Mouse (Mus musculus) layer of hippocampus, postnatal 10 days (tissue): Measurements from ENCODE around the gene Mlycd. TPM values are rescaled to one million over a fixed set of nuclear protein-coding genes. Genes with fewer than 3 reads are reported as not detected.

ENCODE experiments used
- DNase-seq, 2 experiments: peaks; one replicate each; pipeline ENCODE4 v3.0.0; 2021; ENCODE audit warnings: low spot score in 2 of 2
- total RNA-seq, 2 experiments: library from RNA; stranded (reverse); gene quantifications; 2 replicates each; pipeline ENCODE4 v1.2.3; 2021

Gene Mlycd
- total RNA-seq, 2 experiments from 2014 or later = 20.3 to 22.3 TPM

GRCm38 (mm10) chr8:119430690-119431089 is 36.0 kb downstream of the Mlycd start:
- no peak for DNase-seq

DNA sequence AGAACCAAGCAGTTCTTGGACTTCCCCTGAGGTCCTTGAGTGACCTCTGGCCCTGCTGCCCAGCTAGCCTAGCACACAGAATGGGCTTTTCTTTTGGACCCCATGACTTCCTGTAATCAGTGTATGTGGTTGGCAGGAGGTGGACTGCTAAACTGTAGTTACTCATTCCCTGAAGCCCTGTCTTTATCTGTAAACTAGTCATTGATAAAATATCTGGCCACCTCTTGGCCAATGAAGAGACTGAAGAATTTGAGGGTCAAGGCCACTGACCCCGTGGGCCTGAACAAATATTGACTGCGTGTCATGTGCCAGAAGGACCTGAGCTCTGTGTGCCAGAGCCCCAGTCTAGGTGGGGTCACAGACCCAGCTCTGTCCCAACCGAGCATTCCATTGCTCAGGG is 37.7 kb downstream of the Mlycd start:
- no peak for DNase-seq

- no peak for DNase-seq
These were observed 39.0 kb downstream of the Mlycd start, which contains the start of gene Osgin1 for GRCm38 (mm10) chr8:119433582-119434174. Gene Osgin1, plus strand, starts transcription at chr8:119434124.

DNA sequence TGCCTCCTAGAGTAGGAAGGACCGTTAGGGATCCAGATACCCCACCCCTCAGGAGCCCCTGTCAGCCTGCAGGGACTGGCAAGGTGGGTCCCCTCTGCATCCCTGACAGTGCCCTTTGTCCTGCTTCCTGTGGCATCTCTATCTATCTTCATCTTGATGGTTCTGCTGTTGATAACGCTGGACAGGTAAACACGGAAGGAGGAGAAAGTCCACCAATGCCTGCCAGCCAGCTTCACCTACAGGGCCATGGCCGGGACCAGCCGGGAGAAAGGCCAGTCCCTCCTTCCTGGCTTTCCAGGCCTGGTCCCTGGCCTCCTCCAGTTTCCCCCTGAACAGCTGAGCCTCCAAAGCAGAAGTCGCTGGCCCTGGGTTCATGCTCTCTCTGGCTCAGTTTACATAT is 39.9 kb downstream of the Mlycd start:
- DNase-seq = no peak

- DNase-seq = no peak
These were observed 40.8 kb downstream of the Mlycd start for GRCm38 (mm10) chr8:119435527-119435926.

DNA sequence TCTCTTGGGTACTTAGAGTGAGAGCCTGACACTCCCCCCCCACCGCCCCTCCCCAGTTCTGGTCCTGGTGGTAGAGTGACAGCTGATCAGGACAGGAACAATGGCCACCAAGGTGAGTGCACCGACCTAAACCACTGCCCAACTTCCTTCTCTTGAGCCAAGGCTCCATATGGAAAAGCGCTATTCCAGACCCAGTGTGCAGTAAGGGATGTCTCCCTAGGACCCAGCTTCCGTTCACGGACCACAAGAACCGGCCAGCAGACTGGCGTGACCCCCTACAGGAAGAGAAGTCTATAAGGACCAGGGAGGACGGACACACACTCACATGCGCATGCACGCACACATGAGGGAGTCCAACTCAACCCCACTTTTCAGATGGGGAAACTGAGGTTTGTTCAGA is 41.7 kb downstream of the Mlycd start:
- DNase-seq = no peak

DNA sequence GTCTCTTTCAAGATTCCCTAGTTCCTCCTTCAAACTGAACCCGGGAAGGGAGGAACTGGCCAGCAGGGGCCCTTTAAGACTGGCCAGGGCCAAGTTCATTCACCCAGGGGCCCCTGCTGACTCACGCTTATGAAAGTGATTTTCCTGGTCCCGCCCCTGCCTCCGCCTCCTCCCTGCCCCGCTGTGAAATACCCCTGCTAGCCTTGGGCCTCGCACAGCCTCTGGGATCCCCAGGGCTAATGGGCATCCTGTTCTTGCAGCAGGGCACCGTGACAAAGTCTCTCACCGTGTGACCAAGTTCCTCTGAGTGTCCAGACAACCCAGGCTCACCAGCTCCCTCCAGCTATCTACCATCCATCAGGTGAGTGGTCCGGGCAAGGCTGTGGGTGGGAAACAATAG is 42.3 kb downstream of the Mlycd start:
- no peak for DNase-seq

- DNase-seq = no peak
These were observed 42.8 kb downstream of the Mlycd start for GRCm38 (mm10) chr8:119437506-119437905.

- no peak for DNase-seq
These were observed 44.2 kb downstream of the Mlycd start for GRCm38 (mm10) chr8:119438876-119439275.

GRCm38 (mm10) chr8:119439424-119439823 is 44.7 kb downstream of the Mlycd start:
- DNase-seq = no peak

GRCm38 (mm10) chr8:119439893-119440249 is 45.2 kb downstream of the Mlycd start:
- DNase-seq = no peak

- DNase-seq = peak; percentile 67 to 70
These were observed 45.7 kb downstream of the Mlycd start for GRCm38 (mm10) chr8:119440250-119440951.

DNA sequence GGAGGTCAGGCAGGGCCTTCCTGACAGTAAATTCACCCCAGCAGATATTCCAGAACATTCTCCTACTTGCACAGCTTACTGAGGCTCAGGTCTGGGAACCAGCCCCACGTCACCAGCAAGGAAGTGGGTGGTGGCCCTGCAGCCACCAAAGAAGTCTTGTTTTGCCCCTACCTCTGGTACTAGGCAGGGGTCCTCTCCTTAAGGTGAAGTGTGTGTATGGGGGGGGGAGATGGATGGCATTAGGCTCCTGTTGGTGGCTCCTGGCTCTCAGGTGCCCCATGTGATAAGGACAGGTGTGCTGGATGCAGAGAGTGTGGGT is 46.2 kb downstream of the Mlycd start:
- DNase-seq = no peak

DNA sequence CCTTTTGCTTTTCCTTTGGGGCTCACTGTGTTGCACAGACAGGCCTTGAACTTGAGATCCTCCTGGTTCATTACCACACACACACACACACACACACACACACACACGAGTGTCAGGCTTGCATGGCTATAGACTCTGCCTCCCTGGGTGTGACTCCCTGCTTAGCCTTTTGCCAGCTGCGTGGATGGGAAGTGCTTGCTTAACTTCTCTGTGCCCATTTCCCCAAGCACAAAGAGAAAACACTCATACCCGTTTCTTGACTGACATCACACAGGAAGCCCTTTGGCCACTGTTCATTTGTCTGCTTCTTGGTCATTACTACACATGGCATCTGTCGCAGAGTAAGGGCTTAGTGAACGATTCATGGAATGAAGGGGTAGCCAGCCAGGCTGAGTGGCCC is 47.3 kb downstream of the Mlycd start:
- no peak for DNase-seq

GRCm38 (mm10) chr8:119442970-119443369 is 48.3 kb downstream of the Mlycd start:
- DNase-seq = no peak

DNA sequence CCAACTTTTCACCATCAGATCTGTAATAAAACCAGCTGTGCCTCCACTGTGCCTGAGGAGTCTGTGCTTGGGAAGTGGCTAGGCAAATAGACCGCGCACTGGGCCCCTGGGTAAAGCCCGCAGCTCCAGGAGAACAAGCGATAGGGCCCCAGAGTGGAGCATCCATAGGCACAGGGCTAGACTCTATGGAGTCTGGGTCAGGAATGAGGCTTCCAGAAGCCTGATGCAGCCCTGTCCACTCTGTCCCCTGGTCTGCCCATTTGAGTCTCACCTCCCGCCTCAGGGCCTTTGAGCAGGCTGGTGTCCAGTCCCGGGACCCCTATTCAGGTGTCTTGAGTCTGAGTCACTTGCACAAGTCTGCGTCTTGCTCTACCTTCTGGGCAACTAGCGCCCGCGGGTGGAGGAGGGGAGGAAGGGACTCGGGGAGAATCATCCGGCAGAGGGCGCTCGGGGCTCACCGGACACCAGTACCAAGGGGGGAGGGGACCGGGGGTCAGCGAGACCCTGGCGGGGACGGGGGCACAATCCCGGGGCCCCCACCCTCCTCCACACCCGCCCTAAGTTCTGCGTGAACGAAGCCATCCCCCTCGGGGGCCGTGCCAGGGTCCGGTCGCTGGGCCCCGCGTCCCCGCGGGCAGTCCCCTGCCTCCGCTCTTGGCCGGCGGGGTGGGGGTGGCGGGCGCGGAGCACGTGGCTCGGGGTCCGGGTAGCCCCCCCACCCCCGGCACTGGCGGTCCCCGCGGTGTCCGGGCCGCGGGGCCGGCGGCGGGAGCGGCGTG is 51.7 kb downstream of the Mlycd start, which contains the start of gene Necab2:
Gene Necab2, plus strand, starts transcription at position 509 of the 779 bp plus-strand sequence.
- DNase-seq = peak; percentile 96

DNA sequence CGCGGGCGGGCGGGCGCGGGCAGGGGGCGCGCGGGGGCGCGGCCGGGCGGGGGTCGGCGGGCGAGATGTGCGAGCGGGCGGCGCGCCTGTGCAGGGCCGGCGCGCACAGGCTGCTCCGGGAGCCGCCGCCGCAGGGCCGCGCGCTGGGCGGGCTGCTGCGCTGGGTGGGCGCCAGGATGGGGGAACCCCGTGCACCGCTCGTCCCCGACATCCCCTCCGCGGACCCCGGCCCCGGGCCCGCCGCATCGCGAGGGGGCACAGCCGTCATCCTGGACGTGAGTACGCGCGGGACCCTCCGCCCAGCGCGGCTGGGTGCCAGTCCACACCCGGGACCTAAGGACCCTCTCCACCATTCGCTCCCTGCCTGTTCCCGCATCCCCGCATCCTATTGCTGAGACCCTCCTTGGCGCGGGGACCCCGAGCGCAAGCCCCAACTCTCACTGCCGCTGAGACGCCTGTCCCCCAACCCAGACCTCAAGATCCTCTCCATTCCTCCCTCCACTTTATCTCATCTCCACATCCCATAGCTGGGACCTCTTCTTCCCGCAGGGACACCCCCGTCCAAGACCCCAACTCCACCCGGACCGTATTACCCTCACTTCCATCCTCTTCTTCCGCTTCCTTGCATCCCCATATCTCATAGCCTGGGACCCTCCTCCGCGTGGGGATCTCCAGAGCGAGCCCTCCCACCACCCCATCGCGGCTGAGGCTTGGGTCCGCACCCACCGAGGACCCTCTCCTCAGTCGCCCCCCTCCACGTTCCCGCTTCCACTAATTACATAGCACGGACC is 52.5 kb downstream of the Mlycd start:
- peak; percentile 45 to 59 for DNase-seq

- no peak for DNase-seq
These were observed 53.1 kb downstream of the Mlycd start for GRCm38 (mm10) chr8:119447781-119448170.

- DNase-seq = no peak
These were observed 54.9 kb downstream of the Mlycd start for GRCm38 (mm10) chr8:119449627-119450026.

DNA sequence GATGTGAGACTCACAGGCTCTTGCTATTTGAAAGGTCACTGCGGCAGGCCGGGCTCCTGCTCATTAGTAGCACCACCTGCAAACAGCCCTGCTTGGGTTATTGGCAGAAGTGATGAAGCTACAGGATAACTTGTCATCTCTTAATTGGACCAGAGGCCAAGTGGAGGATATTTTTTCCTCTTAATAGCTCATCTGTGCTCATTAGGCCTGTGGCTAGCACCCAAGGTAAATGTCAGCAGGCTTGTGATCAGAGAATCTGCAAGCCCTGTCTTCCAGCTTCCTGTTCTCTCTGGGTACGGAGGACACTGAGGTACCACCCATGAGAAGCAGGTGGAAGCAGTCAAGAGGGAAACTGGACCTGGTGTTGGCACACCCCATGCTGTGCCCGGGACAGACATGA is 56.5 kb downstream of the Mlycd start:
- no peak for DNase-seq

- DNase-seq = no peak
These were observed 58.2 kb downstream of the Mlycd start for GRCm38 (mm10) chr8:119452919-119453318.

DNA sequence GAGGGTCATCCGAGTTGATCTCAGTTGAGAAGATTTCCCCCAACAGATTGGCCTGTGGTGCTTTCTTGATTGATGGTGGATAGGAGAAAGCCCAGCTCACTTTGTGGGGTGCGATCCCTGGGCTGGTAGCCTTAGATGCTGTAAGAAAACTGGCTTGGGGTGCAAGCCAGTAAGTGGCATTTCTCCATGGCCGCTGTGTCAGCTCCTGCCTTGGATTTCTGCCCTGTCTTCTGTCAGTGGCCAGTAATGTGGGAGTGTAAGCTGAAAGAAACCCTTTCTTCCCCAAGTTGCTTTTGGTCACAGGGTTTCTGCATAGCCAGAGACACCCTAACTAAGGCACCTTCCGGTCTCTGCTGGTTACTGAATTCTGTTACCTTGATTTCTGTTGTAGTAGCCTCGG is 61.4 kb downstream of the Mlycd start:
- no peak for DNase-seq
